ENCODE assay signal across 24 mouse cellular contexts in genomic region chr4:33793398-33793797, GRCm38 (mm10).
DNase-seq lines count a peak whose midpoint lies in the region; ATAC-seq and TF ChIP-seq lines count a peak whose summit lies in the region.
"Had no signal": no experiment of that assay in that cellular context is flagged by ENCODE, and none has a peak within 500 bp of the region (broad histone marks: within the 10 kb centered on the region; RNA-seq: fewer than 3 reads in every experiment).

No protein-coding gene starts in this region.

- no peak overlapping the region for H3K4me2 ChIP-seq in midbrain, postnatal 0 days (ENCODE audit: low read depth, low read length, poor library complexity, severe bottlenecking)
- no peak overlapping the region for H3K4me2 ChIP-seq in midbrain, embryonic 15.5 days
- H3K4me2 ChIP-seq in heart, embryonic 12.5 days = no peak overlapping the region
- H3K4me2 ChIP-seq: forebrain, embryonic 13.5 days; lung, embryonic 14.5 days; midbrain, embryonic 12.5 days had no signal

- no peak for ATAC-seq in midbrain, postnatal 0 days (ENCODE audit: low FRiP score)
- ATAC-seq in midbrain, embryonic 15.5 days (replicated peaks) = no peak
- ATAC-seq in inflammation-experienced regulatory T-cells, adult 6 months = no peak
- ATAC-seq in heart, embryonic 12.5 days (ENCODE audit: insufficient number of reproducible peaks, low FRiP score) = no peak
- ATAC-seq: CD4-positive, CD25-positive, alpha-beta regulatory T cell, adult 4 months; forebrain, embryonic 13.5 days; hindbrain, embryonic 16.5 days; intestine, embryonic 16.5 days had no signal

- TF ChIP-seq CTCF in midbrain, postnatal 0 days (IDR thresholded peaks at IDR 0.05) = no peak
- no peak; the same call in 1 of the 2 replicates for TF ChIP-seq CTCF in cerebellum, adult 2 months (IDR thresholded peaks at IDR 0.05; ENCODE audit: borderline replicate concordance, insufficient read depth, low read depth, low read length)

- H3K27me3 ChIP-seq in midbrain, postnatal 0 days (ENCODE audit: insufficient read depth, low read length) = no peaks in the 10 kb centered on the region
- H3K27me3 ChIP-seq in midbrain, embryonic 15.5 days (replicated peaks) = no peaks in the 10 kb centered on the region
- H3K27me3 ChIP-seq in cerebellum, adult 2 months (ENCODE audit: control insufficient read depth, insufficient read depth, low read length) = no peaks in the 10 kb centered on the region
- H3K27me3 ChIP-seq in heart, embryonic 12.5 days (replicated peaks) = no peaks in the 10 kb centered on the region
- H3K27me3 ChIP-seq: forebrain, embryonic 13.5 days; midbrain, embryonic 12.5 days had no signal

- WGBS in midbrain, postnatal 0 days = 93% methylated on average over 8 of the region's 8 CpGs
- 90% methylated on average over 8 of the region's 8 CpGs for WGBS in midbrain, embryonic 15.5 days
- 13% methylated on average over 8 of the region's 8 CpGs for WGBS in cerebellum, adult 2 months
- 90% methylated on average over 8 of the region's 8 CpGs for WGBS in heart, embryonic 12.5 days

- peak; percentile 17 for DNase-seq in midbrain, postnatal 0 days (ENCODE audit: low spot score)
- DNase-seq in cerebellum, adult 2 months = peak; percentile 88 to 95
- DNase-seq in cerebellum, postnatal 14 days = peak; percentile 75 to 88
- DNase-seq in heart, adult 18-20 months = no peak
- DNase-seq: adrenal gland, postnatal 36 days; heart, postnatal 14 days; kidney, adult 8-10 months; kidney, postnatal 4 days; layer of hippocampus, postnatal 36 days; liver; lung, embryonic 14.5 days; lung, postnatal 14 days; thymus, postnatal 4 days had no signal

- no peaks in the 10 kb centered on the region for H3K36me3 ChIP-seq in midbrain, postnatal 0 days (ENCODE audit: insufficient read depth, low read length)
- H3K36me3 ChIP-seq in midbrain, embryonic 15.5 days (replicated peaks) = no peaks in the 10 kb centered on the region
- H3K36me3 ChIP-seq in heart, embryonic 12.5 days = no peaks in the 10 kb centered on the region
- H3K36me3 ChIP-seq: hindbrain, embryonic 10.5 days; midbrain, embryonic 12.5 days had no signal

- no peak overlapping the region for H3K4me3 ChIP-seq in midbrain, postnatal 0 days (ENCODE audit: low read depth, low read length)
- H3K4me3 ChIP-seq in midbrain, embryonic 15.5 days = no peak overlapping the region
- no peak overlapping the region for H3K4me3 ChIP-seq in cerebellum, adult 2 months (replicated peaks; ENCODE audit: insufficient read depth, low read depth, low read length)
- no peak overlapping the region for H3K4me3 ChIP-seq in heart, embryonic 12.5 days
- H3K4me3 ChIP-seq: forebrain, embryonic 13.5 days; hindbrain, embryonic 10.5 days; midbrain, embryonic 12.5 days had no signal

- H3K4me1 ChIP-seq in midbrain, postnatal 0 days (ENCODE audit: insufficient read depth, low read length) = no peaks in the 10 kb centered on the region
- peaks cover 4% of the 10 kb centered on the region; the same call in 1 of the 2 replicates for H3K4me1 ChIP-seq in midbrain, embryonic 15.5 days
- H3K4me1 ChIP-seq in cerebellum, adult 2 months (ENCODE audit: control insufficient read depth, insufficient read depth, low read length) = peaks cover 21% of the 10 kb centered on the region
- H3K4me1 ChIP-seq in heart, embryonic 12.5 days (replicated peaks) = no peaks in the 10 kb centered on the region
- H3K4me1 ChIP-seq: forebrain, embryonic 13.5 days; hindbrain, embryonic 10.5 days; midbrain, embryonic 12.5 days had no signal

- H3K27ac ChIP-seq in midbrain, postnatal 0 days (ENCODE audit: low read depth, low read length) = no peak overlapping the region
- H3K27ac ChIP-seq in midbrain, embryonic 15.5 days = no peak overlapping the region
- peak overlapping the region; percentile 73 for H3K27ac ChIP-seq in cerebellum, adult 2 months (ENCODE audit: insufficient read depth, low read length)
- H3K27ac ChIP-seq in heart, embryonic 12.5 days (ENCODE audit: poor library complexity, severe bottlenecking) = no peak overlapping the region
- H3K27ac ChIP-seq: forebrain, embryonic 13.5 days; hindbrain, embryonic 10.5 days; kidney, postnatal 0 days; liver, embryonic 14.5 days; midbrain, embryonic 12.5 days had no signal

- no peaks in the 10 kb centered on the region for H3K9me3 ChIP-seq in midbrain, postnatal 0 days (ENCODE audit: low read length)
- H3K9me3 ChIP-seq in midbrain, embryonic 15.5 days = no peaks in the 10 kb centered on the region
- H3K9me3 ChIP-seq in heart, embryonic 12.5 days (replicated peaks) = no peaks in the 10 kb centered on the region
- H3K9me3 ChIP-seq: forebrain, embryonic 13.5 days; hindbrain, embryonic 10.5 days; midbrain, embryonic 12.5 days had no signal

- H3K9ac ChIP-seq in midbrain, postnatal 0 days (replicated peaks; ENCODE audit: low read length, poor library complexity, severe bottlenecking) = no peak overlapping the region
- no peak overlapping the region for H3K9ac ChIP-seq in midbrain, embryonic 15.5 days
- no peak overlapping the region for H3K9ac ChIP-seq in heart, embryonic 12.5 days
- H3K9ac ChIP-seq: forebrain, embryonic 13.5 days; liver, embryonic 14.5 days; lung, embryonic 14.5 days; midbrain, embryonic 12.5 days had no signal

- TF ChIP-seq POLR2A in cerebellum, adult 2 months (IDR thresholded peaks at IDR 0.05; ENCODE audit: borderline replicate concordance, insufficient read depth, low read length) = peak; percentile 6; the same call in 1 of the 2 replicates

Comparison
In these comparisons a context has a peak if more than half of its experiments do, and no peak if none do; other contexts are left out.
1. DNase-seq: peak in midbrain, postnatal 0 days (single experiment), cerebellum, adult 2 months (2 of 2) and cerebellum, postnatal 14 days (2 of 2); none in heart, adult 18-20 months (0 of 2).